Mouse (Mus musculus): ENCODE measurements around the gene Gpbp1l1.

DNA sequence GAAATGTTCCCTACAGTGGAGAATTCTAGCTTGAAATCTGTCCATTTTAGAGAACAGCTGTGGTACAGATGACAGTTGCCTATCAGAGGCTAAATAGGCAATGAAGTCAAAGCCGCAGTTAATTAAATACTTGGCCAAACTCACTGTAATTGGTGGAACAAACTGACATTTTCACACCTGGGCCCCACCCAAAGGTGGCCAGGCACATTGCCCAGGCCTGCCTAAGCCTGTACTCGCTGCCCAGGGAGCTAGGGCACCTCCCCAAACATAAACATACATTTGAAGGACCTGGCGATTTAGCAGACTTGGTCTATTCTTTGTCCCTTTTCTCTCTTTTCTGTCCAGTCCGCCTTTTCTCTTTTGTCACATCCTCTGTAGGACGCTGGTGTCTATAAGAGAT, 38.9 kb downstream of the Gpbp1l1 start, which contains the start of gene Ccdc17:
- TF ChIP-seq CTCF (IDR thresholded peaks at IDR 0.05; ENCODE audit: borderline replicate concordance, control insufficient read depth, extremely low read depth, insufficient read depth, low read length, poor library complexity) (no peak), POLR2A (IDR thresholded peaks at IDR 0.05; ENCODE audit: control insufficient read depth, extremely low read depth, insufficient read depth, low read length, poor library complexity) (no peak)
